15 mouse cellular contexts compared by ENCODE assay signal in genomic region chr7:112187536-112188459, GRCm38 (mm10). TPM values are rescaled to one million over a fixed set of nuclear protein-coding genes. Genes with fewer than 3 reads are reported as not detected.
DNase-seq lines count a peak whose midpoint lies in the region; ATAC-seq and TF ChIP-seq lines count a peak whose summit lies in the region.
"Had no signal": no experiment of that assay in that cellular context is flagged by ENCODE, and none has a peak within 500 bp of the region (broad histone marks: within the 10 kb centered on the region; RNA-seq: fewer than 3 reads in every experiment).

No protein-coding gene starts in this region.

- H3K9me3 ChIP-seq in kidney, embryonic 16.5 days (ENCODE audit: low read length): no peaks in the 10 kb centered on the region
- no peaks in the 10 kb centered on the region for H3K9me3 ChIP-seq in embryonic facial prominence, embryonic 14.5 days (ENCODE audit: control insufficient read depth, low read length)
- H3K9me3 ChIP-seq in intestine, embryonic 16.5 days (ENCODE audit: control insufficient read depth, low read length): no peaks in the 10 kb centered on the region
- H3K9me3 ChIP-seq: midbrain, embryonic 12.5 days had no signal

- no peaks in the 10 kb centered on the region for H3K79me2 ChIP-seq in myocyte (ENCODE audit: control insufficient read depth, insufficient read depth)

- no peak for TF ChIP-seq POLR2A in myocyte (IDR thresholded peaks at IDR 0.05; ENCODE audit: insufficient read length, low read depth)

- no peak overlapping the region for H3ac ChIP-seq in myocyte (ENCODE audit: control insufficient read depth, insufficient read length)

- no peak overlapping the region for H3K9ac ChIP-seq in kidney, embryonic 16.5 days (replicated peaks; ENCODE audit: low read length)
- H3K9ac ChIP-seq in embryonic facial prominence, embryonic 14.5 days (ENCODE audit: low read depth, low read length): no peak overlapping the region
- peak overlapping the region; percentile 49 for H3K9ac ChIP-seq in intestine, embryonic 16.5 days (ENCODE audit: low read depth, low read length)
- H3K9ac ChIP-seq: hindbrain, embryonic 14.5 days; liver, postnatal 0 days; midbrain, embryonic 12.5 days had no signal

- peaks cover 7% of the 10 kb centered on the region for H3K4me1 ChIP-seq in kidney, embryonic 16.5 days (ENCODE audit: insufficient read depth, low read length)
- peaks cover 6% of the 10 kb centered on the region; the same call in 1 of the 2 replicates for H3K4me1 ChIP-seq in embryonic facial prominence, embryonic 14.5 days (ENCODE audit: control insufficient read depth, insufficient read depth, low read length)
- peaks cover 21% of the 10 kb centered on the region for H3K4me1 ChIP-seq in intestine, embryonic 16.5 days (ENCODE audit: control insufficient read depth, insufficient read depth, low read length)

- H3K4me2 ChIP-seq in kidney, embryonic 16.5 days (replicated peaks; ENCODE audit: low read depth, low read length): no peak overlapping the region
- H3K4me2 ChIP-seq in embryonic facial prominence, embryonic 14.5 days (ENCODE audit: low read depth, low read length): no peak overlapping the region
- H3K4me2 ChIP-seq in intestine, embryonic 16.5 days (ENCODE audit: low read depth, low read length): peak overlapping the region; percentile 18
- H3K4me2 ChIP-seq in myocyte (ENCODE audit: low read depth): no peak overlapping the region
- H3K4me2 ChIP-seq: hindbrain, embryonic 14.5 days; midbrain, embryonic 12.5 days had no signal

- H3K4me3 ChIP-seq in kidney, embryonic 16.5 days (ENCODE audit: low read length): no peak overlapping the region
- H3K4me3 ChIP-seq in embryonic facial prominence, embryonic 14.5 days (ENCODE audit: low read depth, low read length): no peak overlapping the region
- no peak overlapping the region for H3K4me3 ChIP-seq in intestine, embryonic 16.5 days (ENCODE audit: low read length)
- no peak overlapping the region for H3K4me3 ChIP-seq in myocyte
- H3K4me3 ChIP-seq: midbrain, embryonic 12.5 days had no signal

- no peaks in the 10 kb centered on the region for H3K36me3 ChIP-seq in kidney, embryonic 16.5 days (ENCODE audit: insufficient read depth, low read length)
- no peaks in the 10 kb centered on the region for H3K36me3 ChIP-seq in embryonic facial prominence, embryonic 14.5 days (ENCODE audit: control insufficient read depth, insufficient read depth, low read length)
- no peaks in the 10 kb centered on the region for H3K36me3 ChIP-seq in intestine, embryonic 16.5 days (ENCODE audit: control insufficient read depth, insufficient read depth, low read length)
- H3K36me3 ChIP-seq in myocyte (ENCODE audit: control insufficient read depth, insufficient read depth): no peaks in the 10 kb centered on the region
- H3K36me3 ChIP-seq: midbrain, embryonic 12.5 days had no signal

- H3K27me3 ChIP-seq in kidney, embryonic 16.5 days (ENCODE audit: insufficient read depth, low read length): no peaks in the 10 kb centered on the region
- H3K27me3 ChIP-seq in embryonic facial prominence, embryonic 14.5 days (replicated peaks; ENCODE audit: control insufficient read depth, insufficient read depth, low read length): no peaks in the 10 kb centered on the region
- H3K27me3 ChIP-seq in intestine, embryonic 16.5 days (replicated peaks; ENCODE audit: control insufficient read depth, insufficient read depth, low read length): no peaks in the 10 kb centered on the region
- H3K27me3 ChIP-seq in myocyte (ENCODE audit: control insufficient read depth, insufficient read depth, insufficient read length): no peaks in the 10 kb centered on the region
- H3K27me3 ChIP-seq: CH12.LX; midbrain, embryonic 12.5 days had no signal

- 33% methylated on average over 13 of the region's 13 CpGs for WGBS in kidney, embryonic 16.5 days
- 57% methylated on average over 12 of the region's 13 CpGs for WGBS in embryonic facial prominence, embryonic 14.5 days
- whole genome bisulfite sequencing in intestine, embryonic 16.5 days: 48% methylated on average over 13 of the region's 13 CpGs

- no peak for DNase-seq in kidney, postnatal 25 days
- peak; percentile 42 for DNase-seq in embryonic facial prominence, embryonic 14.5 days (ENCODE audit: low spot score)
- no peak for DNase-seq in layer of hippocampus, adult 9-10 months (ENCODE audit: low spot score)
- no peak for DNase-seq in ovary, postnatal 10 days (ENCODE audit: low spot score)
- no peak for DNase-seq in ovary, adult 18-20 months (ENCODE audit: low spot score)
- DNase-seq: cerebellum, postnatal 25 days; liver, postnatal 0 days; thymus, adult 2 months had no signal

- 0 out of 2 replicates have a peak, but pooled peaks have one; percentile 8 for ATAC-seq in kidney, embryonic 16.5 days (ENCODE audit: low FRiP score, low TSS enrichment)
- peak; percentile 66 for ATAC-seq in embryonic facial prominence, embryonic 14.5 days (ENCODE audit: low read depth)
- ATAC-seq in intestine, embryonic 16.5 days: peak; percentile 86
- ATAC-seq: liver, postnatal 0 days had no signal

- H3K27ac ChIP-seq in kidney, embryonic 16.5 days (ENCODE audit: low read length): no peak overlapping the region
- no peak overlapping the region for H3K27ac ChIP-seq in embryonic facial prominence, embryonic 14.5 days (replicated peaks; ENCODE audit: low read depth, low read length)
- H3K27ac ChIP-seq in intestine, embryonic 16.5 days (ENCODE audit: low read length): peak overlapping the region; percentile 80
- H3K27ac ChIP-seq: hindbrain, embryonic 14.5 days; kidney, postnatal 0 days; midbrain, embryonic 12.5 days had no signal

TF ChIP-seq in myocyte, 11 proteins besides CTCF, POLR2A, EP300 and RAD21:
- no peak for TF ChIP-seq REST (IDR thresholded peaks at IDR 0.05; ENCODE audit: insufficient read depth, insufficient read length)
- peak in 2 of 3 experiments; percentile 25 to 51 for TF ChIP-seq MYOD1 (IDR thresholded peaks at IDR 0.05; ENCODE audit: control insufficient read depth in 1 of 3, insufficient read length in 2 of 3, low read depth in 2 of 3)
- TF ChIP-seq TCF12 (IDR thresholded peaks at IDR 0.05; ENCODE audit: insufficient read depth, poor library complexity, severe bottlenecking): no peak
- TF ChIP-seq POLR2AphosphoS2 (IDR thresholded peaks at IDR 0.05; ENCODE audit: insufficient read length, low read depth): no peak
- no peak for TF ChIP-seq TCF3 (IDR thresholded peaks at IDR 0.05; ENCODE audit: insufficient read length, low read depth)
- TF ChIP-seq MYOG (IDR thresholded peaks at IDR 0.05; ENCODE audit: control insufficient read depth in 1 of 3, insufficient read depth in 1 of 3, insufficient read length in 2 of 3, low read depth in 2 of 3): peak in 1 of 3 experiments; percentile 56
TF ChIP-seq in myocyte: peak in this region for 2.

RNA-seq across cellular contexts. Expression of gene Dkk3, which starts 28.9 kb away (rescaled TPM):
- 26.4 and 27.5 TPM in 2 replicates for polyA plus RNA-seq in kidney, embryonic 16.5 days (2015; fragmentation: Nextera tagmentation; extraction: Ambion mirVana)
- 54.7 and 55.0 TPM in 2 replicates for polyA plus RNA-seq in embryonic facial prominence, embryonic 14.5 days (2014; fragmentation: Nextera tagmentation; extraction: Ambion mirVana)
- polyA plus RNA-seq in intestine, embryonic 16.5 days (2015; fragmentation: Nextera tagmentation; extraction: Ambion mirVana): 26.1 and 26.7 TPM in 2 replicates
- 0.10 TPM for polyA plus RNA-seq in myocyte (2012; fragmentation: generic; extraction: Trizol)

RNA-seq across cellular contexts. Expression of gene Mical2, which starts 37.9 kb away (rescaled TPM):
- 7.9 and 8.3 TPM in 2 replicates for polyA plus RNA-seq in kidney, embryonic 16.5 days (2015; fragmentation: Nextera tagmentation; extraction: Ambion mirVana)
- polyA plus RNA-seq in embryonic facial prominence, embryonic 14.5 days (2014; fragmentation: Nextera tagmentation; extraction: Ambion mirVana): 11.0 and 11.5 TPM in 2 replicates
- polyA plus RNA-seq in intestine, embryonic 16.5 days (2015; fragmentation: Nextera tagmentation; extraction: Ambion mirVana): 18.3 and 19.0 TPM in 2 replicates
- polyA plus RNA-seq in myocyte (2012; fragmentation: generic; extraction: Trizol): 34.8 TPM

Comparison
In these comparisons a context has a peak if more than half of its experiments do, and no peak if none do; other contexts are left out.
1. ATAC-seq: peak in every context shown above with its lines; median percentile 86 in intestine, embryonic 16.5 days; 66 in embryonic facial prominence, embryonic 14.5 days; 8 in kidney, embryonic 16.5 days.
2. RNA of gene Dkk3, which starts 28.9 kb away (polyA plus RNA-seq): 54.7 to 55.0 TPM in embryonic facial prominence, embryonic 14.5 days, 26.4 to 27.5 TPM in kidney, embryonic 16.5 days and 26.1 to 26.7 TPM in intestine, embryonic 16.5 days; 0.10 TPM in myocyte (single experiment); every median in the first group is over 10 times any median in the second.